Mouse (Mus musculus) brain, embryonic 14.5 days (tissue): ENCODE measurements at regions not wholly inside any gene's neighbourhood (a gene's known extent, or its start where the extent isn't known, plus 50 kb on each side); places are given as distances from the start of the nearest gene placed in this dataset.
"Not testable (repeated sequence)": the region's sequence is repeated elsewhere in the genome, so short reads cannot be mapped to it uniquely, and the experiment has no call there.

Experiments
- DNase-seq: peaks from one replicate; pipeline ENCODE4 v3.0.0-alpha.2; 2011; ENCODE audit warnings: low read depth
- CTCF ChIP-seq: fragments of 200-500 bp; IDR thresholded peaks from 2 replicates; pipeline ENCODE4 v1.5.1; 2012; ENCODE audit warnings: inconsistent platforms, mild to moderate bottlenecking, moderate library complexity, borderline replicate concordance; ENCODE audit not compliant: insufficient read depth, insufficient read length; ENCODE audit errors: extremely low read depth
- POLR2A ChIP-seq: fragments of 200-500 bp; IDR thresholded peaks from 2 replicates; pipeline ENCODE4 v1.6.1; 2012; ENCODE audit warnings: mild to moderate bottlenecking, inconsistent platforms, borderline replicate concordance; ENCODE audit not compliant: poor library complexity, insufficient read depth, insufficient read length, severe bottlenecking; ENCODE audit errors: extremely low read depth

- TF ChIP-seq POLR2A (no peak), CTCF (no peak)
- DNase-seq, result no peak
These were observed 58.1 kb downstream of the Cox7c start for GRCm38 (mm10) chr13:85988633-85989032.

GRCm38 (mm10) chr13:85982089-85982488 is 64.6 kb downstream of the Cox7c start:
- no peak for DNase-seq
- TF ChIP-seq CTCF, result no peak
- no peak for TF ChIP-seq POLR2A

- DNase-seq, result not testable (repeated sequence)
These were observed 82.7 kb downstream of the Cox7c start for GRCm38 (mm10) chr13:85964005-85964404.

GRCm38 (mm10) chr13:85955284-85955683 is 91.4 kb downstream of the Cox7c start:
- DNase-seq, result no peak
- TF ChIP-seq POLR2A (no peak), CTCF (no peak)

- DNase-seq, result no peak
- TF ChIP-seq CTCF (no peak), POLR2A (no peak)
These were observed 93.8 kb downstream of the Cox7c start for GRCm38 (mm10) chr13:85952896-85953295.

GRCm38 (mm10) chr13:85926825-85927737 is 119.6 kb downstream of the Cox7c start:
- TF ChIP-seq CTCF, result no peak
- no peak for TF ChIP-seq POLR2A
- peak; percentile 94 for DNase-seq

- TF ChIP-seq POLR2A (no peak), CTCF (no peak)
These were observed 120.4 kb downstream of the Cox7c start for GRCm38 (mm10) chr13:85926323-85926722.

GRCm38 (mm10) chr13:85922696-85923095 is 124.0 kb downstream of the Cox7c start:
- peak; percentile 11 for DNase-seq
- TF ChIP-seq POLR2A, result no peak
- no peak for TF ChIP-seq CTCF

More at GRCm38 (mm10) chr13:85926323-85926722, 120.4 kb downstream of the Cox7c start:
- DNase-seq, result no peak

GRCm38 (mm10) chr13:85901796-85902195 is 144.9 kb downstream of the Cox7c start:
- TF ChIP-seq POLR2A, result no peak
- no peak for TF ChIP-seq CTCF
- no peak for DNase-seq

GRCm38 (mm10) chr13:85897656-85898055 is 149.0 kb downstream of the Cox7c start:
- TF ChIP-seq POLR2A (no peak), CTCF (no peak)
- DNase-seq, result no peak

GRCm38 (mm10) chr13:85895141-85895540 is 151.6 kb downstream of the Cox7c start:
- no peak for DNase-seq
- TF ChIP-seq POLR2A, result no peak

- not testable (repeated sequence) for DNase-seq
These were observed 156.9 kb downstream of the Cox7c start for GRCm38 (mm10) chr13:85889846-85890245.
